Mouse (Mus musculus): ENCODE measurements around the gene Atp4a.

- TF ChIP-seq HCFC1 (IDR thresholded peaks at IDR 0.05; ENCODE audit: borderline replicate concordance, insufficient read depth, low read length) (no peak), ZNF384 (IDR thresholded peaks at IDR 0.05; ENCODE audit: low read depth, low read length) (no peak), ZC3H11A (IDR thresholded peaks at IDR 0.05; ENCODE audit: borderline replicate concordance, low read depth, low read length) (no peak), MAFK (IDR thresholded peaks at IDR 0.05; ENCODE audit: insufficient read depth, low read depth, low read length) (no peak), CHD2 (IDR thresholded peaks at IDR 0.05; ENCODE audit: low read depth, low read length) (no peak)
Observed at GRCm38 (mm10) chr7:30721286-30721685, 9.3 kb downstream of the Atp4a start.

Data from ES-E14 (cell line).